In genomic region chr1:74249331-74249980, GRCm38 (mm10) we compare ENCODE assay signal across 9 mouse cellular contexts. TPM values are rescaled to one million over a fixed set of nuclear protein-coding genes. Genes with fewer than 3 reads are reported as not detected.
DNase-seq lines count a peak whose midpoint lies in the region; ATAC-seq and TF ChIP-seq lines count a peak whose summit lies in the region.
"Had no signal": no experiment of that assay in that cellular context is flagged by ENCODE, and none has a peak within 500 bp of the region (broad histone marks: within the 10 kb centered on the region; RNA-seq: fewer than 3 reads in every experiment).

No protein-coding gene starts in this region.

- 69% methylated on average over 5 of the region's 5 CpGs for WGBS in embryonic facial prominence, embryonic 14.5 days
- WGBS in kidney, embryonic 14.5 days, result 49% methylated on average over 5 of the region's 5 CpGs

- ATAC-seq in embryonic facial prominence, embryonic 14.5 days (ENCODE audit: low read depth), result no peak
- peak; percentile 69; the same call in 1 of the 2 replicates for ATAC-seq in kidney, embryonic 14.5 days (ENCODE audit: low FRiP score, low TSS enrichment)

- TF ChIP-seq CTCF in left cerebral cortex, adult 2 months (IDR thresholded peaks at IDR 0.05), result no peak

- no peaks in the 10 kb centered on the region for H3K27me3 ChIP-seq in embryonic facial prominence, embryonic 14.5 days (replicated peaks; ENCODE audit: control insufficient read depth, insufficient read depth, low read length)
- no peaks in the 10 kb centered on the region for H3K27me3 ChIP-seq in kidney, embryonic 14.5 days (ENCODE audit: control insufficient read depth, insufficient read depth, low read length)

- no peak overlapping the region for H3K4me2 ChIP-seq in embryonic facial prominence, embryonic 14.5 days (ENCODE audit: low read depth, low read length)
- H3K4me2 ChIP-seq in kidney, embryonic 14.5 days (replicated peaks; ENCODE audit: low read depth, low read length), result no peak overlapping the region

- no peak overlapping the region for H3K9ac ChIP-seq in embryonic facial prominence, embryonic 14.5 days (ENCODE audit: low read depth, low read length)
- no peak overlapping the region for H3K9ac ChIP-seq in kidney, embryonic 14.5 days (ENCODE audit: low read depth, low read length)

- H3K27ac ChIP-seq in left cerebral cortex, adult 2 months, result peak overlapping the region; percentile 34
- peak overlapping the region; percentile 42; the same call in 1 of the 2 replicates for H3K27ac ChIP-seq in embryonic facial prominence, embryonic 14.5 days (replicated peaks; ENCODE audit: low read depth, low read length)
- peak overlapping the region; percentile 74 for H3K27ac ChIP-seq in kidney, embryonic 14.5 days (ENCODE audit: low read depth, low read length)

- no peak overlapping the region for H3K4me3 ChIP-seq in left cerebral cortex, adult 2 months
- no peak overlapping the region for H3K4me3 ChIP-seq in embryonic facial prominence, embryonic 14.5 days (ENCODE audit: low read depth, low read length)
- H3K4me3 ChIP-seq in kidney, embryonic 14.5 days (ENCODE audit: low read length), result no peak overlapping the region

- no peaks in the 10 kb centered on the region for H3K4me1 ChIP-seq in embryonic facial prominence, embryonic 14.5 days (ENCODE audit: control insufficient read depth, insufficient read depth, low read length)
- H3K4me1 ChIP-seq in kidney, embryonic 14.5 days (ENCODE audit: control insufficient read depth, insufficient read depth, low read length), result peaks cover 3% of the 10 kb centered on the region; the same call in 1 of the 2 replicates

- peaks cover 81% of the 10 kb centered on the region for H3K36me3 ChIP-seq in embryonic facial prominence, embryonic 14.5 days (ENCODE audit: control insufficient read depth, insufficient read depth, low read length)
- H3K36me3 ChIP-seq in kidney, embryonic 14.5 days (ENCODE audit: control insufficient read depth, insufficient read depth, low read length), result peaks cover 56% of the 10 kb centered on the region

- intact Hi-C loops in left cerebral cortex, adult 2 months (cut with DNase I), result no loop called here
- intact Hi-C loops in left cerebral cortex, postnatal 10 days (cut with DNase I), result no loop called here

- no peaks in the 10 kb centered on the region for H3K9me3 ChIP-seq in embryonic facial prominence, embryonic 14.5 days (ENCODE audit: control insufficient read depth, low read length)
- H3K9me3 ChIP-seq in kidney, embryonic 14.5 days (ENCODE audit: control insufficient read depth, low read length), result no peaks in the 10 kb centered on the region

- DNase-seq in left cerebral cortex, adult 2 months (ENCODE audit: extremely low spot score in 1 of 2, low spot score in 2 of 2), result no peak
- DNase-seq in left cerebral cortex, postnatal 10 days (ENCODE audit: extremely low spot score in 1 of 2, low spot score in 2 of 2), result no peak
- no peak for DNase-seq in embryonic facial prominence, embryonic 14.5 days (ENCODE audit: low spot score)
- DNase-seq in lung, postnatal 25 days (ENCODE audit: low spot score), result peak; percentile 56
- DNase-seq in layer of hippocampus, adult 9-11 months, result no peak
- no peak for DNase-seq in embryo, embryonic 9.5 days (ENCODE audit: extremely low spot score)
- no peak for DNase-seq in cerebellum, adult 8-10 months
- DNase-seq: cerebellum, adult 18-20 months had no signal

RNA-seq across cellular contexts. Expression of gene Arpc2, which starts 13.6 kb away (rescaled TPM):
- 100 to 1,000 TPM; 249 to 278 TPM for total RNA-seq in left cerebral cortex, adult 2 months (2021)
- total RNA-seq in left cerebral cortex, postnatal 10 days (2021), result 100 to 1,000 TPM; 316 to 324 TPM
- 341 and 347 TPM in 2 replicates for polyA plus RNA-seq in embryonic facial prominence, embryonic 14.5 days (2014; fragmentation: Nextera tagmentation; extraction: Ambion mirVana)
- polyA plus RNA-seq in kidney, embryonic 14.5 days (2014; fragmentation: Nextera tagmentation; extraction: Ambion mirVana), result 378 and 417 TPM in 2 replicates

RNA-seq across cellular contexts. Expression of gene Gpbar1, which starts 28.9 kb away (rescaled TPM):
- not detected for total RNA-seq in left cerebral cortex, adult 2 months (2021)
- not detected for total RNA-seq in left cerebral cortex, postnatal 10 days (2021)
- polyA plus RNA-seq in embryonic facial prominence, embryonic 14.5 days (2014; fragmentation: Nextera tagmentation; extraction: Ambion mirVana), result 0.20 and 0.21 TPM in 2 replicates
- polyA plus RNA-seq in kidney, embryonic 14.5 days (2014; fragmentation: Nextera tagmentation; extraction: Ambion mirVana), result 2.5 and 3.2 TPM in 2 replicates

RNA-seq across cellular contexts. Expression of gene Aamp, which starts 35.1 kb away (rescaled TPM):
- total RNA-seq in left cerebral cortex, adult 2 months (2021), result 100 to 1,000 TPM; 140 to 143 TPM
- total RNA-seq in left cerebral cortex, postnatal 10 days (2021), result 100 to 1,000 TPM; 131 to 139 TPM
- 214 and 224 TPM in 2 replicates for polyA plus RNA-seq in embryonic facial prominence, embryonic 14.5 days (2014; fragmentation: Nextera tagmentation; extraction: Ambion mirVana)
- polyA plus RNA-seq in kidney, embryonic 14.5 days (2014; fragmentation: Nextera tagmentation; extraction: Ambion mirVana), result 249 and 258 TPM in 2 replicates

RNA-seq across cellular contexts. Expression of gene Pnkd, which starts 35.3 kb away (rescaled TPM):
- 100 to 1,000 TPM; 155 to 164 TPM for total RNA-seq in left cerebral cortex, adult 2 months (2021)
- 100 to 1,000 TPM; 109 to 124 TPM for total RNA-seq in left cerebral cortex, postnatal 10 days (2021)
- 119 and 133 TPM in 2 replicates for polyA plus RNA-seq in embryonic facial prominence, embryonic 14.5 days (2014; fragmentation: Nextera tagmentation; extraction: Ambion mirVana)
- 126 and 154 TPM in 2 replicates for polyA plus RNA-seq in kidney, embryonic 14.5 days (2014; fragmentation: Nextera tagmentation; extraction: Ambion mirVana)

RNA-seq across cellular contexts. Expression of gene Cxcr1, which starts 55.0 kb away (rescaled TPM):
- total RNA-seq in left cerebral cortex, adult 2 months (2021), result not detected
- not detected for total RNA-seq in left cerebral cortex, postnatal 10 days (2021)
- polyA plus RNA-seq in embryonic facial prominence, embryonic 14.5 days (2014; fragmentation: Nextera tagmentation; extraction: Ambion mirVana), result not detected in 2 replicates
- not detected in 2 replicates for polyA plus RNA-seq in kidney, embryonic 14.5 days (2014; fragmentation: Nextera tagmentation; extraction: Ambion mirVana)
